Mouse (Mus musculus): ENCODE data around the gene Ephb2.

- TF ChIP-seq CTCF (IDR thresholded peaks at IDR 0.05; ENCODE audit: low read depth, low read length) = no peak
- no peak for TF ChIP-seq GATA1 (IDR thresholded peaks at IDR 0.05; ENCODE audit: borderline replicate concordance, low read length)
- no peak for TF ChIP-seq POLR2AphosphoS5 (IDR thresholded peaks at IDR 0.05; ENCODE audit: insufficient replicate concordance, low read depth, low read length)
- no peak for TF ChIP-seq GATA2 (IDR thresholded peaks at IDR 0.05; ENCODE audit: borderline replicate concordance, low read depth, low read length)
- TF ChIP-seq TAL1 (conservative IDR thresholded peaks at IDR 0.05; ENCODE audit: low read depth, low read length) = no peak
Observed at GRCm38 (mm10) chr4:136755364-136755811, 80.4 kb downstream of the Ephb2 start.
